Mouse (Mus musculus): ENCODE data around the gene Serpina1e. TPM values are rescaled to one million over a fixed set of nuclear protein-coding genes. Genes with fewer than 3 reads are reported as not detected.

Serpina1e gene
- polyA plus RNA-seq, 1 experiment from 2014 or later = not detected

DNA sequence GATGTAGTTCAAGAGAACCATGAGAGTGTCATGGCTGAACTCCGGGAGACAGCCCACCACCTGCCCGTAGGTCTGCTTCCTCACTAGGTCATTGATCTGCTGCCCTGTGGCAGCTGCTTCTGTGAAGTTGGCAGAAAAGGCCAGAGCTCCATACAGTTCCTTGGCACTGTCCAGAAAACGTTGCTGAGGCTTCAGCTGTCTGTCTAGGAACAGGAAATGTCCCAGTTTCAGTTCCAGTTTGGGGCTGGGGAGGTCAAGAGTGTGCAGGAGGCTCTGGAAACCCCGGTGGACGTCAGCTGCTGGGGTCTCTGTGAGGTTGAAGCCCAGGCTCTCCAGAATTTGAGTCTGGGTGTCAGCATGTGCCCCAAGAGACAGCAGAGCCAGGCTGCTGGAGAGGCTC lies 27.1 kb upstream of the Serpina1e start:
- no peaks in the 10 kb centered on the region for H3K4me1 ChIP-seq
- H3K27me3 ChIP-seq = no peaks in the 10 kb centered on the region
- H3K4me3 ChIP-seq = no peak overlapping the region
- H3K9ac ChIP-seq (replicated peaks) = no peak overlapping the region
- no peaks in the 10 kb centered on the region for H3K9me3 ChIP-seq
- H3K27ac ChIP-seq (replicated peaks) = no peak overlapping the region
- H3K4me2 ChIP-seq (replicated peaks) = no peak overlapping the region
- 79% methylated on average over 5 of the region's 5 CpGs for WGBS
- H3K36me3 ChIP-seq = no peaks in the 10 kb centered on the region
- ATAC-seq (replicated peaks) = no peak

DNA sequence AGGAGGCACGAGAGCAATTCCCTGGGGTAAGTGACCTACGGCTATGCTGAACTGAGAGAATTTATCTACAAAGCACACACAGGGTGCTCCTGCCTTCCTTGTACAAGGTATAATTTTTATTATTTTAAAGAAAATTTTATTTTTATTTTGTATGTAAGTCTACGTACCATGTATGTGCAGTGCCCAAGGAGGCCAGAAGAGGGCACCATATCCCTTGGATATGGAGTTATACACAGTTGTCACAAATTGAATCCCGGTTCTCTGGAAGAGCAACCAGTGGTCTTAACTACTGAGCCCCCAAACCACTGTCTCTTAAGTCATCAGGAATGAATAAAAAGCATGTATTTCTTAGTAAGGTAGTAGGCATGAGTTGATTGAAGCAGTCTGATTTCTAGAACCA lies 26.2 kb upstream of the Serpina1e start:
- no peaks in the 10 kb centered on the region for H3K9me3 ChIP-seq
- 65% methylated on average over 4 of the region's 4 CpGs for WGBS
- no peaks in the 10 kb centered on the region for H3K27me3 ChIP-seq
- no peak overlapping the region for H3K9ac ChIP-seq (replicated peaks)
- H3K4me3 ChIP-seq = no peak overlapping the region
- H3K27ac ChIP-seq (replicated peaks) = no peak overlapping the region
- H3K4me1 ChIP-seq = no peaks in the 10 kb centered on the region
- H3K4me2 ChIP-seq (replicated peaks) = no peak overlapping the region
- no peaks in the 10 kb centered on the region for H3K36me3 ChIP-seq
- ATAC-seq (replicated peaks) = peak; percentile 14; the same call in 1 of the 2 replicates

DNA sequence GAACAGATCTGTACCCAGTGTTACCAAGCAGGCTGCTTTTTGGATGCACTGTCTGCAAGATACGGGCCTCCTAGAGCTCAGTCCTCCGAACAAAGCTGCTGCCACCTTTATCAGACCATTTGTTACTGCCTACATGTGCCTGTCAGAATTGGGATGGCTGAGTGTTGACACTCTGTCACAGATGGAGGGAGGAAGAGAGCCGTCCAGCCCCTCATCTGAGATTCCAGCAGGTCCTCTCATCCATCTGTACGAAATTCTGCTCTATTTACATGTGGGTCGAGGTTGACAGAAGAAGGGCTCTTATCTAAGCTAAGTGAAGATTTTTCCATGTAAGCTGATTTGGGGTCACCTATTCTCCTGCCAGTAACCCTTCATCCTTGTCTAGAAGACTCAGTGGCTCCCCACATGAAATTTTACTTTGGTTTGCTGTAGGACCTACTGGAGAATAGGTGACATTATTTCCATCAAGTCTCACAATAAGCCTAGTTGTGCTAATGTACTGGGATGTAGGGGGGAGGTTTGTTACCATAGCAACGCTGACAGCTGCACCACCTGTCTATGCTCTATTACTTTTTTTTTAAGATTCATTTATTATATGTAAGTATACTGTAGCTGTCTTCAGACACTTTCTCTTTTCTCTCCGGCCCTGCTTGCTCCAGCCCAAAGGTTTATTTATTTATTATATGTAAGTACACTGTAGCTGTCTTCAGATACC lies 23.0 kb upstream of the Serpina1e start:
- no peaks in the 10 kb centered on the region for H3K4me1 ChIP-seq
- no peaks in the 10 kb centered on the region for H3K27me3 ChIP-seq
- no peak overlapping the region for H3K4me3 ChIP-seq
- ATAC-seq (replicated peaks) = peak; percentile 67
- H3K4me2 ChIP-seq (replicated peaks) = no peak overlapping the region
- WGBS = 66% methylated on average over 7 of the region's 7 CpGs
- H3K36me3 ChIP-seq = no peaks in the 10 kb centered on the region
- H3K9ac ChIP-seq (replicated peaks) = no peak overlapping the region
- peak overlapping the region; percentile 12 for H3K27ac ChIP-seq (replicated peaks)
- no peaks in the 10 kb centered on the region for H3K9me3 ChIP-seq

DNA sequence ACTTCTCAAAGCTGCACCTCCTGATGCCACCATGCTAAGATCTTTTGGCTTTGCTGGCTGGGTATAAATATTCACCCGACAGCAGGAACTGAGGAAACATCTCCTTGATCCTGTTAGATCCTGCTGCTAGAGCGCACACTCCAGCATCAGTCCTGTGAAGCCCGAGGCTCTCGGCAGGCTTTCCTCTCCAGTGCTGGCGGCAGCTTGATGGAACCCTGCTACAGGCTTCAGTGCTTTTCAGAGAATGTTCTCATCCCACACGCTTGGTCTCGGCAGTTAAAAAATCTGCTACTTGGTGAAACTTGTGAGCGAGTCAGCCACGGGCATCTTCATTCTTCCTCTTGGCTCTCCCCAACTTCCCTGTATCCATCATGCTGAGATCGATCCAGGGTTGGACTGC lies 19.5 kb upstream of the Serpina1e start:
- no peaks in the 10 kb centered on the region for H3K4me1 ChIP-seq
- no peak overlapping the region for H3K27ac ChIP-seq (replicated peaks)
- H3K9me3 ChIP-seq = no peaks in the 10 kb centered on the region
- H3K9ac ChIP-seq (replicated peaks) = no peak overlapping the region
- H3K4me3 ChIP-seq = no peak overlapping the region
- 92% methylated on average over 10 of the region's 10 CpGs for WGBS
- no peak for ATAC-seq (replicated peaks)
- H3K27me3 ChIP-seq = no peaks in the 10 kb centered on the region
- no peaks in the 10 kb centered on the region for H3K36me3 ChIP-seq
- H3K4me2 ChIP-seq (replicated peaks) = no peak overlapping the region

DNA sequence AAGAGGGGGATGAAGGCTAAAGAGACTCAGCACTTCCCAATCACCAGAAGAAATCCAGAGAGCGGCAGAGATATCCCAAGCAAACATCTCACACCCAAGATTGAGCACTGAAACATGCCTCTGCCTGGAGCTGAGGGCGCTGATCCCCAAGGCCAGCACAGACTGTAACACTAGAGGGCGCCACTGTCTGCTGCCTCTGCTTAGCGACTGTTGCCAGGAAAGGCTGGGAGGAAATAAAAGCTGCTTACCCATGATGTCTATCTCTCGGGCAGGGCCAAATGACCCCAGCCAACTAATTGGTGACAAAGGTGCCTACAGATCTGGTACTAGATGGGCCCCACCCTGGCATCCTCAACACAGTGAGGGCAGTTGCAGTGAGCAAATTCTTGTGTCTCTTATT lies 19.1 kb upstream of the Serpina1e start:
- no peak for ATAC-seq (replicated peaks)
- Histone ChIP-seq H3K27me3 (no peaks in the 10 kb centered on the region), H3K36me3 (no peaks in the 10 kb centered on the region), H3K9me3 (no peaks in the 10 kb centered on the region), H3K27ac (replicated peaks) (no peak overlapping the region), H3K4me3 (no peak overlapping the region), H3K4me1 (no peaks in the 10 kb centered on the region), H3K9ac (replicated peaks) (no peak overlapping the region), H3K4me2 (replicated peaks) (no peak overlapping the region)
- 41% methylated on average over 5 of the region's 5 CpGs for WGBS

DNA sequence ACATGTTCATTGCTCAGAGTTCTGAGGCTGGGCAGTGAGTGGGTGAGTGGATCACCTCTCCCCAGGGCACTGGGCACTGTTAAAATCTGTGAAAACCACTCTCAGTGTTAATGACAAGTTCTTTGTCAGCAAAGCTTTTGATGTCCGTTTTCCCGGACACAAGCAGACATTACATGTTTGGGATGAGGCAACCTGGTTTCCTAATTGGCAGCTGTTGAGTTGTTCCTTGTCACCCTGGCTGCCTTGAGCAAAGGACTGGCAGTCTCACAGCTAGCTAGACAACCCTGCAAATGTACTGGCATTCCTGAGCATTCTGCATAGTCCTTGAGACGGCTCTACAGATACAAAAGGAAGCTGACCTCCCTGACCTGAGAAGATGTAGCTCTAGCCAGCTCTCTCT lies 18.3 kb upstream of the Serpina1e start:
- Histone ChIP-seq H3K27me3 (no peaks in the 10 kb centered on the region), H3K9ac (replicated peaks) (no peak overlapping the region), H3K4me2 (replicated peaks) (no peak overlapping the region), H3K36me3 (no peaks in the 10 kb centered on the region), H3K4me1 (no peaks in the 10 kb centered on the region), H3K9me3 (no peaks in the 10 kb centered on the region), H3K27ac (replicated peaks) (no peak overlapping the region), H3K4me3 (no peak overlapping the region)
- 42% methylated on average over 3 of the region's 3 CpGs for WGBS
- ATAC-seq (replicated peaks) = no peak

DNA sequence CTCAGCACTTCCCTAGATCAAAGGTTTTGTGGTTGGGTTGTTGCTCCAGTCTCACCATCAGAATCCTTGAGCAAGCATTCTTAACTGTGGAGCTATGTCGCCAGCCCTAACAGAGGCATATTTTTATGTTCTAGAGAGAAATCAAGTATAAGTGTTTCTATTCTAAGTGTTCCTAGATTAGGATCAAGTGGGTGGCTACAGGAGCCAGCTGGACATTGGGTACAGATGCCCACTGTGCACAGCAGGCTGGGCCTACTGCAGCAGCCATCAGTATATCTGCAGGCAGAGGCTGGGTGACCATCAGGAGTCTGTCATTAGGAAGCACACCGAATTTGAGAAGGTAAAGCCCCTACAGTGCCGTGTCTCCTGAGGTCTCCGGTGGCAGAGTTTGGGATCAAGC lies 12.3 kb upstream of the Serpina1e start:
- ATAC-seq (replicated peaks) = no peak
- no peak overlapping the region for H3K4me2 ChIP-seq (replicated peaks)
- H3K4me3 ChIP-seq = no peak overlapping the region
- no peaks in the 10 kb centered on the region for H3K27me3 ChIP-seq
- no peak overlapping the region for H3K9ac ChIP-seq (replicated peaks)
- no peaks in the 10 kb centered on the region for H3K9me3 ChIP-seq
- H3K4me1 ChIP-seq = no peaks in the 10 kb centered on the region
- WGBS = 93% methylated on average over 4 of the region's 4 CpGs
- H3K36me3 ChIP-seq = no peaks in the 10 kb centered on the region
- no peak overlapping the region for H3K27ac ChIP-seq (replicated peaks)

DNA sequence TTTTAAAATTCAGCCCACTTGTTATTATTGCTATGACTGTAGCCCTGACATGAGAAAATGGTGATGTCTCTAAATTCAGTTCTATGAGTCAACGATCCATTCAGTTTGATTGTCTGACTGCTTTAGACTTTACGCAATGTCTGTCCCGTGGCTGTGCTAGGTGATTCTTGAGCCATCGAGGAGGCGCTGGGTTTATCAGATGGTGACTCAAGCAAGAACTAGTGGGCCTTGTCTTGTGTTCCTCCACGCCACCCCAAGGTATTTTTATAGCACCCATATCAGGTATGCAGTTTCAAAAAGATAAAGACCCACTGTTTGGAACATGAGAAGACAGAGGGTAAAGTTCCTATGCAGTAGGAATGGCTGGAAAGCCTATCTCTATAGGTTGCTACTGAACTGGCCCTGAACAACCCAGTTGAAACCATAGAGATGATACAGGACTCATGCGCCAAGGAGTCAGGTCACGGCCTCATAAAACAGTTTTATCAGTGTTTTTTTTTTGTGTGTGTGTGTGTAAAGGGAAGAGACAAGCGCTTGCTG lies 10.9 kb upstream of the Serpina1e start:
- WGBS = 93% methylated on average over 9 of the region's 9 CpGs
- no peak overlapping the region for H3K27ac ChIP-seq (replicated peaks)
- H3K4me2 ChIP-seq (replicated peaks) = no peak overlapping the region
- no peak for ATAC-seq (replicated peaks)
- H3K9ac ChIP-seq (replicated peaks) = no peak overlapping the region
- no peaks in the 10 kb centered on the region for H3K4me1 ChIP-seq
- H3K36me3 ChIP-seq = no peaks in the 10 kb centered on the region
- no peak overlapping the region for H3K4me3 ChIP-seq
- no peaks in the 10 kb centered on the region for H3K27me3 ChIP-seq
- no peaks in the 10 kb centered on the region for H3K9me3 ChIP-seq

DNA sequence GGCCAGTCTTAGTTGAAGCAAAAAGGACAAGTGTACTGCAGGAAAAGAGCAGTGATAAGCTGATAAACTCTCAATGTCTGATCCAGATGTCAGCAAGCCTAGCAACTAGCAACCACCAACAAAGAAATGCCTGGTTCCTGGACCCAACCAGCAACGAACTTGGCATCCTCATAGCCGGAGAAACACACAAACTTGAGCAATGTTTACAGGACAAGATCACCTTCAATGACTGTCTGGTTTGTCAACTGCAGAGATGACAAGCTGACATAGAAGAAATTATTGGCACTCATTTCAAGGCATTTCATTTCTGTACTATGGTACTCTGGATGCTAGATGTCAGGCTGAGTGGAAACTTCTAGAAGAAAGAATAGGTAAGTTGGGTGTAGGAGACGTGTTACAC lies 8.0 kb upstream of the Serpina1e start:
- Histone ChIP-seq H3K36me3 (no peaks in the 10 kb centered on the region), H3K4me2 (replicated peaks) (no peak overlapping the region), H3K9me3 (no peaks in the 10 kb centered on the region), H3K27me3 (no peaks in the 10 kb centered on the region), H3K9ac (replicated peaks) (no peak overlapping the region), H3K4me3 (no peak overlapping the region), H3K4me1 (no peaks in the 10 kb centered on the region), H3K27ac (replicated peaks) (no peak overlapping the region)
- 71% methylated on average over 3 of the region's 3 CpGs for WGBS
- ATAC-seq (replicated peaks) = no peak

DNA sequence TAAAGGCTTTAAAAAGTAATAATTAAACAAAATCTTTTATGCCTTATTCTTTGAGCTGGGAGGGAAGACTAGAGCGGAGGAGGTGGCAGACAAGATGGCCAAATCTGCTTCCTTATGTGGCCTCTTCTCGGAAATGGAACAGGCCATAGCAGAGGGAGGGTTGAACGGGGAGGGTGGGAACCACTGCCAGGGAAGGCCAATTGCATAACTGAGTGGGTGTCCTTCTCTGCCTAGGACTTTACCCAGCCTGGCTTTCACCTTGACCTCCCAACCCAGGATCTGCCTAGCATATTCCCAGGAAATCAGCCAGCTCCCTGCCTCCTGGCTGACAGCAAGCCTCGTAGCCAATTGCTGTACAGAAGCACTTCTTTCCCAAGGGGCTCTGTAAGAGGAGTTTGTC lies 4.5 kb upstream of the Serpina1e start:
- H3K36me3 ChIP-seq = no peaks in the 10 kb centered on the region
- H3K4me1 ChIP-seq = no peaks in the 10 kb centered on the region
- 87% methylated on average over 4 of the region's 4 CpGs for WGBS
- no peaks in the 10 kb centered on the region for H3K9me3 ChIP-seq
- ATAC-seq (replicated peaks) = no peak
- H3K4me2 ChIP-seq (replicated peaks) = no peak overlapping the region
- H3K9ac ChIP-seq (replicated peaks) = no peak overlapping the region
- no peak overlapping the region for H3K4me3 ChIP-seq
- H3K27me3 ChIP-seq = no peaks in the 10 kb centered on the region
- no peak overlapping the region for H3K27ac ChIP-seq (replicated peaks)

DNA sequence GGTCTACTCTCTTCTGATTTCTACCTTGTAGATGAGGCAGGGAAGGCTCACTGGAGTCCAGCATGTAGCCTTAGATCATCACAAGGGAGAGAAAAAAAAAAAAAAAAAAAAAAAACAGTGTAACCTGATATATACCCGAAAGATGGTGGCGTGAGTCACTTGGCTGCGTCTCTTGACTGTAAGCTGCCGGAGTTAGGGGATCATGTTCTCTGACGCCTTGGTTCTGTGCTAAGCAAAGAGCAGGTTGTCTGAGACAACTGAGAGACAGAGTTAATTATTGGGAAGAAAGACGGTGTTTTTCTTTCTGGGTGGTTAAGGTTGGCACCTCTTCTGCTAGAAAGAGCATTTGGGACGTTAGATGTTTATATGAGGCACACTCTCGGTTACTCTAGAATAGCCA lies 4.1 kb upstream of the Serpina1e start:
- H3K4me2 ChIP-seq (replicated peaks) = no peak overlapping the region
- 93% methylated on average over 8 of the region's 8 CpGs for WGBS

DNA sequence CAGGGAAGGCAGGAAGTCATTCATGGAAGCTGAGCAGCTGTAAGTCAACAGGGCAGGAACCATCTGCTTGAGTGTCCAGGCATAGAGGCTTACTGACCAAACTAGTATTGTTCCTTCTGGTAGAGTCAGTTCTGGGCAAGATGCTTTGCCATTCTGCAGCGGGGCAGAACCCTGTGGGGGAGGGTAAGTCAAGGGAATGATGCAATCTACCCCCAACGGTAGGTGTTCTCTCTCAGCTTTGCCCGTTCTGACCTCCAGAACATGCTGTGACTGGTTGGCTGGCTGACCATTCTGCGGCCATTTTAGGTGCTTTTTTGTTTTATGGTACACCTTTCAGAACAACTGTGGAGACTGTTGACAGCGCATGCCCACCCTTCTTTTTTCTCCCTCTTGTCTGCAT lies 3.6 kb upstream of the Serpina1e start:
- Histone ChIP-seq H3K36me3 (no peaks in the 10 kb centered on the region), H3K27ac (replicated peaks) (no peak overlapping the region), H3K27me3 (no peaks in the 10 kb centered on the region), H3K4me3 (no peak overlapping the region), H3K4me2 (replicated peaks) (no peak overlapping the region), H3K9ac (replicated peaks) (no peak overlapping the region), H3K9me3 (no peaks in the 10 kb centered on the region), H3K4me1 (no peaks in the 10 kb centered on the region)
- no peak for ATAC-seq (replicated peaks)
- 86% methylated on average over 5 of the region's 5 CpGs for WGBS

More for the DNA sequence above, 4.1 kb upstream of the Serpina1e start:
- ATAC-seq (replicated peaks) = no peak
- H3K4me3 ChIP-seq = no peak overlapping the region
- H3K4me1 ChIP-seq = no peaks in the 10 kb centered on the region
- no peaks in the 10 kb centered on the region for H3K27me3 ChIP-seq
- H3K36me3 ChIP-seq = no peaks in the 10 kb centered on the region
- H3K9ac ChIP-seq (replicated peaks) = no peak overlapping the region
- H3K27ac ChIP-seq (replicated peaks) = no peak overlapping the region
- H3K9me3 ChIP-seq = no peaks in the 10 kb centered on the region

DNA sequence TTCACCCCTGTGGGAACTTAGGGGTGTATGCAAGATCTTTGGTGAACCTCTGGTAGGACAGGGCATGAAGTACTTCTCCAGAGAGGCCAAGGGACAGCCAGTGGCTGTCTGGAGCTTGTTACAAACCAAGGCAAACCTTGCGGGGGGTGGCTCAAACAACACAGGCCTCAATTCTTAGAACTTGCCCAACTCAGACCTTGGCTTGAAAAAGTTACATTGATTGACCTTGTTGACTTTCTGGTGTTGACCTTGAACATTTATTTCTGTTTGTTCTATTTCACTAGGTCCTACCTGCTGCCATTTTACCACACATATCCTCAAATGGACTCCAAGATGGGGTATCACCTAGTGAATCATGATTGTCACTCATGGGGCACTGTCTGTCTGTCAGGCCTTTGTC lies 2.9 kb upstream of the Serpina1e start:
- no peak overlapping the region for H3K27ac ChIP-seq (replicated peaks)
- no peaks in the 10 kb centered on the region for H3K4me1 ChIP-seq
- H3K4me2 ChIP-seq (replicated peaks) = no peak overlapping the region
- 96% methylated on average over 1 of the region's 1 CpGs for WGBS
- no peak overlapping the region for H3K9ac ChIP-seq (replicated peaks)
- H3K27me3 ChIP-seq = no peaks in the 10 kb centered on the region
- H3K4me3 ChIP-seq = no peak overlapping the region
- no peak for ATAC-seq (replicated peaks)
- no peaks in the 10 kb centered on the region for H3K36me3 ChIP-seq
- no peaks in the 10 kb centered on the region for H3K9me3 ChIP-seq

All from forebrain, embryonic 15.5 days (tissue).